In genomic region chr4:154358816-154359215, GRCm38 (mm10) we compare ENCODE assay signal across 17 mouse cellular contexts. TPM values are rescaled to one million over a fixed set of nuclear protein-coding genes. Genes with fewer than 3 reads are reported as not detected.
DNase-seq lines count a peak whose midpoint lies in the region; ATAC-seq and TF ChIP-seq lines count a peak whose summit lies in the region.
"Had no signal": no experiment of that assay in that cellular context is flagged by ENCODE, and none has a peak within 500 bp of the region (broad histone marks: within the 10 kb centered on the region; RNA-seq: fewer than 3 reads in every experiment).

No protein-coding gene starts in this region.

- TF ChIP-seq POLR2A in testis, adult 2 months (IDR thresholded peaks at IDR 0.05; ENCODE audit: control insufficient read depth, low read depth, low read length): no peak

- DNase-seq in gastrocnemius, adult 2 months: no peak
- DNase-seq in gastrocnemius, postnatal 4 days (ENCODE audit: low spot score in 2 of 2): no peak
- DNase-seq in testis, postnatal 10 days (ENCODE audit: low spot score): no peak
- peak; percentile 23 for DNase-seq in lung, postnatal 10 days
- DNase-seq in right cerebral cortex, postnatal 25 days: no peak
- DNase-seq in urinary bladder, adult 2 months (ENCODE audit: low spot score): no peak
- DNase-seq: cerebellum, postnatal 14 days; right cerebral cortex, postnatal 4 days had no signal

- no peak for TF ChIP-seq CTCF in gastrocnemius, adult 2 months (IDR thresholded peaks at IDR 0.05)
- TF ChIP-seq CTCF in testis, adult 2 months (IDR thresholded peaks at IDR 0.05; ENCODE audit: control insufficient read depth, insufficient read depth, insufficient replicate concordance, low read depth, low read length): no peak

- H3K4me3 ChIP-seq in gastrocnemius, adult 2 months: no peak overlapping the region
- H3K4me3 ChIP-seq in testis, adult 2 months (ENCODE audit: control insufficient read depth, low read depth, low read length): peak overlapping the region; percentile 61
- H3K4me3 ChIP-seq: embryonic facial prominence, embryonic 15.5 days had no signal

- H3K4me1 ChIP-seq in testis, adult 2 months (ENCODE audit: control insufficient read depth, insufficient read depth, low read length): no peaks in the 10 kb centered on the region

- no peak for ATAC-seq in megakaryocyte-erythroid progenitor cell, adult 5-6 weeks (replicated peaks; ENCODE audit: low FRiP score, low TSS enrichment, poor library complexity, severe bottlenecking)
- ATAC-seq: forebrain, embryonic 16.5 days had no signal

- H3K27ac ChIP-seq in gastrocnemius, adult 2 months: peak overlapping the region; percentile 57
- H3K27ac ChIP-seq in testis, adult 2 months (ENCODE audit: control insufficient read depth, insufficient read depth, low read depth, low read length): no peak overlapping the region
- H3K27ac ChIP-seq: embryonic facial prominence, embryonic 15.5 days; liver, embryonic 14.5 days had no signal

- no peaks in the 10 kb centered on the region for H3K36me3 ChIP-seq in testis, adult 2 months (ENCODE audit: control insufficient read depth, insufficient read depth, low read length)
- H3K36me3 ChIP-seq: embryonic facial prominence, embryonic 15.5 days had no signal

- H3K27me3 ChIP-seq in testis, adult 2 months (ENCODE audit: control insufficient read depth, insufficient read depth, low read length): no peaks in the 10 kb centered on the region

- intact Hi-C loops in gastrocnemius, adult 2 months (cut with DNase I): no loop called here

RNA-seq across cellular contexts. Expression of gene B230104I21Rik, which starts 22.9 kb away (rescaled TPM):
- not detected for total RNA-seq in gastrocnemius, adult 2 months (2021)
- total RNA-seq in gastrocnemius, postnatal 4 days (2021): not detected
- polyA plus RNA-seq in testis, adult 2 months (2012; rRNA removed): 0.34 and 0.57 TPM in 2 replicates
- total RNA-seq in megakaryocyte-erythroid progenitor cell, adult 5-6 weeks (2014; fragmentation: Nextera tagmentation): not detected in 2 replicates
- not detected in 2 replicates for total RNA-seq in megakaryocyte-erythroid progenitor cell, adult 5-6 weeks (2017)
- not detected in 2 replicates for polyA plus RNA-seq in urinary bladder, adult 2 months (2012; rRNA removed)
- total RNA-seq: ES-E14; heart, adult 18-20 months; left cerebral cortex, postnatal 14 days; neutrophil, adult 5-6 weeks had no signal
- polyA plus RNA-seq: embryonic facial prominence, embryonic 15.5 days; forebrain, embryonic 16.5 days; liver, embryonic 14.5 days had no signal

RNA-seq across cellular contexts. Expression of gene Arhgef16, which starts 57.3 kb away (rescaled TPM):
- under 1 TPM; 0.17 to 0.23 TPM for total RNA-seq in gastrocnemius, adult 2 months (2021)
- 1 to 10 TPM; 1.6 to 1.9 TPM for total RNA-seq in gastrocnemius, postnatal 4 days (2021)
- 0.56 and 1.2 TPM in 2 replicates for polyA plus RNA-seq in testis, adult 2 months (2012; rRNA removed)
- total RNA-seq in megakaryocyte-erythroid progenitor cell, adult 5-6 weeks (2014; fragmentation: Nextera tagmentation): not detected in 2 replicates
- not detected in 2 replicates for total RNA-seq in megakaryocyte-erythroid progenitor cell, adult 5-6 weeks (2017)
- 10.9 and 11.4 TPM in 2 replicates for polyA plus RNA-seq in urinary bladder, adult 2 months (2012; rRNA removed)
